Mouse (Mus musculus): ENCODE data around the gene Megf9. TPM values are rescaled to one million over a fixed set of nuclear protein-coding genes. Genes with fewer than 3 reads are reported as not detected.

Gene Megf9
- polyA plus RNA-seq, 1 experiment from 2014 or later, result 10.3 TPM

DNA sequence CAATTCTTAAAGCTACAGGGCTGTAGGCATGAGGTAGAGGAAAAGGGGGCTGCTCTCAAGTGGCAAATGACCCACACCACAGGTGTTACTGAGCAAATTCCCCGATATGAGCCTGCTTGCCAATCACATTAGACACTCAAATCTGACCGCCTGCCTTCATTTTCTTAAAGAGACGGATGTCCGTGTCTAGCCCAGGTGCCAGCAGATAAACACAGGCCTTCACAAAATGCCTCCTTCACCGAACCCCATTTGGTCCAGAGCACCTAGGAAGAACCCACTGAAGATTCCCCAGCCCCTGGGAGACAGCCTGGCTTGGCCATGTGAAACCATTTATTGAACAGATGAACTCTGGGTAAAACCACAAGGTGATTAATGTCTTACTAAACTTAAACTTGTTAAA is 138.1 kb downstream of the Megf9 start:
- no peaks in the 10 kb centered on the region for H3K27me3 ChIP-seq (ENCODE audit: low read depth, poor library complexity, severe bottlenecking)
- WGBS, result 90% methylated on average over 5 of the region's 5 CpGs
- no peaks in the 10 kb centered on the region for H3K9me3 ChIP-seq (replicated peaks)
- no peak overlapping the region for H3K27ac ChIP-seq
- no peak overlapping the region for H3K4me3 ChIP-seq
- no peak for DNase-seq (ENCODE audit: low spot score)
- H3K4me1 ChIP-seq, result no peaks in the 10 kb centered on the region
- H3K36me3 ChIP-seq, result peaks cover 83% of the 10 kb centered on the region

DNA sequence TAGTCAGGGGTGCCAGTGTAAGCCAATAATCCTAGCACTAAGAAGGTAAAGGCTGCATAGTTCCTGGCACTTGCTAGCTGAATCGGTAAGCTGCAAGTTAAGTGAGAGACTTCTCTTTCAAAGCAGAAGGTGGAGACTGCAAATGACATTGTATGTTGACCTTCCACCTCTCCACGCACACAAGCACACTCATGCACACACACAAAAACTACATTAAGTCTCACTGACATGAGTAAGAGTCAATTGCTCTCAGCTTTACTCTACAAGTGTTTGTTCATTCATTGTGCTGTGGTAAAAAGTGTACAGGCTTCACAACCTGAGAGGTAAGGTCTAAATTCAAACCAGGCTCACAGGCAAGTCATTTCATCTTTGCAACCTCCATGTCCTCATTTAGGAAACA is 140.1 kb downstream of the Megf9 start:
- Histone ChIP-seq H3K4me3 (no peak overlapping the region), H3K9me3 (replicated peaks) (no peaks in the 10 kb centered on the region), H3K27ac (no peak overlapping the region), H3K27me3 (ENCODE audit: low read depth, poor library complexity, severe bottlenecking) (no peaks in the 10 kb centered on the region), H3K4me1 (no peaks in the 10 kb centered on the region), H3K36me3 (peaks cover 75% of the 10 kb centered on the region)
- WGBS, result 89% methylated on average over 2 of the region's 2 CpGs
- no peak for DNase-seq (ENCODE audit: low spot score)

GRCm38 (mm10) chr4:70391760-70392372 is 142.9 kb downstream of the Megf9 start:
- Histone ChIP-seq H3K4me1 (no peaks in the 10 kb centered on the region), H3K36me3 (peaks cover 54% of the 10 kb centered on the region), H3K9me3 (replicated peaks) (no peaks in the 10 kb centered on the region), H3K27me3 (ENCODE audit: low read depth, poor library complexity, severe bottlenecking) (no peaks in the 10 kb centered on the region), H3K27ac (no peak overlapping the region), H3K4me3 (no peak overlapping the region)
- 93% methylated on average over 11 of the region's 11 CpGs for WGBS
- no peak for DNase-seq (ENCODE audit: low spot score)

GRCm38 (mm10) chr4:70391073-70391472 is 143.7 kb downstream of the Megf9 start:
- DNase-seq (ENCODE audit: low spot score), result no peak
- 92% methylated on average over 9 of the region's 9 CpGs for WGBS
- Histone ChIP-seq H3K4me1 (no peaks in the 10 kb centered on the region), H3K27ac (no peak overlapping the region), H3K9me3 (replicated peaks) (no peaks in the 10 kb centered on the region), H3K4me3 (no peak overlapping the region), H3K36me3 (peaks cover 47% of the 10 kb centered on the region), H3K27me3 (ENCODE audit: low read depth, poor library complexity, severe bottlenecking) (no peaks in the 10 kb centered on the region)

GRCm38 (mm10) chr4:70386206-70386605 is 148.6 kb downstream of the Megf9 start:
- H3K27ac ChIP-seq, result no peak overlapping the region
- H3K27me3 ChIP-seq (ENCODE audit: low read depth, poor library complexity, severe bottlenecking), result no peaks in the 10 kb centered on the region
- WGBS, result 93% methylated on average over 5 of the region's 5 CpGs
- H3K4me3 ChIP-seq, result no peak overlapping the region
- H3K36me3 ChIP-seq, result peaks cover 11% of the 10 kb centered on the region
- H3K9me3 ChIP-seq (replicated peaks), result no peaks in the 10 kb centered on the region
- no peaks in the 10 kb centered on the region for H3K4me1 ChIP-seq
- no peak for DNase-seq (ENCODE audit: low spot score)

DNA sequence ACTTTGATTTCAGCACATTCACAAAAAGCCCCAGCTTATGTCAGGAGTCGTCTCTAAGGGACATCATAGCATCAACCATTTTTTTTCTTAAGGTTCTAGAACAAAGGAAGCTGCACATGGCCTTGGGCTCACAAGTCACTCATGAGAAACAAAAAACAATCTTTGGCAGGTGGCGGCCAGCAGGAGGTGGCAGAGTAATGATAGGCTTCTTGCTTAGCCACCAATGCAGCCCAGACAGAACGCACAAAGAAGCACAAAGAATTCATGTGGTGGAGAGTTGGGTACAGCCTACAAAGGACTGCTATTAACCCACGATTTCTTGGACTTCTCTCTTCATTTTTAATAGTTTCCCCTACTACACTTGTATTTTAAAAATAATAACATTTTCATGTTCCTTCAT is 157.4 kb downstream of the Megf9 start:
- no peak for DNase-seq (ENCODE audit: low spot score)
- Histone ChIP-seq H3K4me1 (no peaks in the 10 kb centered on the region), H3K36me3 (peaks cover 63% of the 10 kb centered on the region), H3K27me3 (ENCODE audit: low read depth, poor library complexity, severe bottlenecking) (no peaks in the 10 kb centered on the region), H3K27ac (no peak overlapping the region), H3K4me3 (no peak overlapping the region), H3K9me3 (replicated peaks) (no peaks in the 10 kb centered on the region)
- 95% methylated on average over 4 of the region's 4 CpGs for WGBS

Other genes starting within 250 kb of the Megf9 start
- 25.3 and 31.6 TPM in 2 replicates for gene Cdk5rap2, start 124.6 kb downstream of the Megf9 start, polyA plus RNA-seq (2016; fragmentation: Nextera tagmentation; extraction: Ambion mirVana)